In the genomic region with DNA sequence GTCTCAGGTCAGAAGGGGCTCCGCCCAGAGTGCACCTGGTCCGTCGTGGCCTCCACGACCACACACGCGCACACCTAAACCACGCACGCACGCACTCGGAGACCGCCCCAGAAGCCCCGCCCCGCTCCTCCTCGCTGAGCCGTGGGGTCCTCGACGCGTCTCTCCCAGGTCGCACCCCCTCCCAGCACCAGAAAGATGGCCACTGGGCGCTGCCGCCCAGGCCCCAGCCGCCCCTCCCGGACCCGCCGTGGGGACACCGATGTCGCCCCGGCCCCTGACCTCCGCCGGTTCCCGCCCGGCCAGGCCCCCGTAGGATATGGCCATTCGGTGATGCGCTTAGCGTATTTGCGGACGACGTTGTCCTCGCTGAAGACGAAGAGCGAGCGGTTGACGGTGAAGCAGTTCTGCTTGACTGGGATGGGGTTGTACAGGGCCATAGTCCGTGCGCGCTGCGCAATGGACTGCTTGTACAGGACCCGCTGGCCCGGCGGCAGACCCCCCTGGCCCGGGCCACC, we compare ENCODE assay signal across 8 mouse cellular contexts. TPM values are rescaled to one million over a fixed set of nuclear protein-coding genes. Genes with fewer than 3 reads are reported as not detected.
DNase-seq lines count a peak whose midpoint lies in the region; ATAC-seq lines count a peak whose summit lies in the region.
"Had no signal": no experiment of that assay in that cellular context is flagged by ENCODE, and none has a peak within 500 bp of the region (broad histone marks: within the 10 kb centered on the region; RNA-seq: fewer than 3 reads in every experiment).

No protein-coding gene starts in this region.

- peak overlapping the region; percentile 98 for H3K4me2 ChIP-seq in lung, embryonic 15.5 days

- no peak for DNase-seq in lung, postnatal 25 days (ENCODE audit: low spot score)
- DNase-seq in cerebellum, postnatal 4 days (ENCODE audit: low spot score in 2 of 2) = peak; percentile 33 to 47
- peak; percentile 51 for DNase-seq in limb, embryonic 10.5 days (ENCODE audit: low spot score)
- peak; percentile 49 for DNase-seq in retina, embryonic 14.5 days (ENCODE audit: low spot score)
- DNase-seq in urinary bladder, postnatal 14 days (ENCODE audit: low spot score) = no peak

- H3K4me3 ChIP-seq in lung, embryonic 15.5 days = peak overlapping the region; percentile 53
- peak overlapping the region; percentile 69 for H3K4me3 ChIP-seq in limb, embryonic 10.5 days
- H3K4me3 ChIP-seq: myocyte had no signal

- peaks cover 19% of the 10 kb centered on the region for H3K4me1 ChIP-seq in lung, embryonic 15.5 days
- peaks cover 18% of the 10 kb centered on the region for H3K4me1 ChIP-seq in limb, embryonic 10.5 days

- H3K36me3 ChIP-seq in lung, embryonic 15.5 days = no peaks in the 10 kb centered on the region
- no peaks in the 10 kb centered on the region for H3K36me3 ChIP-seq in limb, embryonic 10.5 days

- WGBS in lung, embryonic 15.5 days = under 1% methylated on average over 47 of the region's 52 CpGs
- under 1% methylated on average over 52 of the region's 52 CpGs for WGBS in limb, embryonic 10.5 days

- no peak overlapping the region for H3K27ac ChIP-seq in lung, embryonic 15.5 days
- H3K27ac ChIP-seq in limb, embryonic 10.5 days = no peak overlapping the region

- peaks cover 36% of the 10 kb centered on the region for H3K27me3 ChIP-seq in lung, embryonic 15.5 days
- peaks cover 43% of the 10 kb centered on the region for H3K27me3 ChIP-seq in limb, embryonic 10.5 days (ENCODE audit: low read depth, poor library complexity, severe bottlenecking)

- ATAC-seq in lung, embryonic 15.5 days (ENCODE audit: borderline replicate concordance, extremely low read depth, low FRiP score, low TSS enrichment) = peak; percentile 43; the same call in 1 of the 2 replicates
- peak; percentile 3; the same call in 1 of the 2 replicates for ATAC-seq in granulocyte monocyte progenitor cell, adult 5-6 weeks (replicated peaks; ENCODE audit: poor library complexity, severe bottlenecking)

- H3K9ac ChIP-seq in lung, embryonic 15.5 days = no peak overlapping the region

- no peaks in the 10 kb centered on the region for H3K9me3 ChIP-seq in lung, embryonic 15.5 days
- no peaks in the 10 kb centered on the region for H3K9me3 ChIP-seq in limb, embryonic 10.5 days (replicated peaks)

RNA-seq across cellular contexts. Expression of gene Cacna1b, which starts 0.4 kb away (rescaled TPM):
- 0.23 and 0.31 TPM in 2 replicates for polyA plus RNA-seq in lung, embryonic 15.5 days (2015; fragmentation: Nextera tagmentation; extraction: Ambion mirVana)
- total RNA-seq in granulocyte monocyte progenitor cell, adult 5-6 weeks (2014; fragmentation: Nextera tagmentation) = 0.58 and 3.2 TPM in 2 replicates
- total RNA-seq in granulocyte monocyte progenitor cell, adult 5-6 weeks (2017) = 0.04 and 0.21 TPM in 2 replicates
- polyA plus RNA-seq in limb, embryonic 10.5 days (2016; fragmentation: Nextera tagmentation; extraction: Ambion mirVana) = 1.7 and 2.2 TPM in 2 replicates

Comparison
In these comparisons a context has a peak if more than half of its experiments do, and no peak if none do; other contexts are left out.
1. DNase-seq: peak in cerebellum, postnatal 4 days (2 of 2), limb, embryonic 10.5 days (single experiment) and retina, embryonic 14.5 days (single experiment); none in lung, postnatal 25 days (single experiment) and urinary bladder, postnatal 14 days (single experiment).